Mouse (Mus musculus): ENCODE measurements around the gene Higd1a. TPM values are rescaled to one million over a fixed set of nuclear protein-coding genes. Genes with fewer than 3 reads are reported as not detected.

Gene Higd1a
- total RNA-seq, 2 experiments from 2014 or later: 79.1 to 86.6 TPM

DNA sequence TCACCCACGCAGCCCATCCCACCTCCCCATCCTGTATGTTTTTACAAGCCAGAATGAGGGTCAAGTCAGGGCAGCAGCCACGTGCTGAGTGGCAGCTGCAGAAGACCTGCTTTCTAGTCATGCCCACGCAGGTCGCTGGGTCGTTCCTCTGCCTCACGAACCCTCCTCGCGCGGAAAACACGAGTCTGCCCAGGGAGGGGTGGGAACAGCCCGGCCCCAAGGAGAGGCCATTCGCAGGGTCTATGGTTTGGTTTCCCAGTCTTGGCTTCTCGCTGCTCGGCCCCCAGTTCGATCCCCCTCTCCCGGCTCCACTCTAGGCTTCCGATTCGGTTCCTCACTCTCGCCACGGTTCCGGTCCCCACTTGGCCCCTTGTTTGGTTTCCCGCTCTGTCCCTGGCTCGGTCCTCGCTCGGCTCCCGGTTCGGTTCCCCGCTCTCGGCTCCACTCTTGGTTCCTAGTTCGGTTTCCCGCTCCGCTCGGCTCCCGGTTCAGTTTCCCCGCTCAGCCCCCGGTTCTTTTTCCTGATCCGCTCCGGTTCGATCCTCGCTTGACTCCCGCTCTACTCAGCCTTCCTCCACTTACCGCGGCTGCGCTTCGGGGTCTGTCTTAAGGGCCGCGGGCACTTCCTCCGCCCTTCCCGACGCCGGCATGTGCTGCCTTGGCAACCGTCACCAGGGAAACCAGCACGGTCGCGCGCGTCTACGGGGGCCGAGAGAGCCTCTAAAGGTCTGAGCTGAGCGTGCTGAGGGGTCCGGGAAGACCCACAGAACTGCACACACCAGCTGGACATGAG, 19.1 kb downstream of the Higd1a start, which contains the start of gene Ccdc13:
Ccdc13 (minus strand) TSS at position 633 of the 793 bp plus-strand sequence.
- DNase-seq (ENCODE audit: low spot score in 2 of 2): peak; percentile 81 to 91

- no peak for DNase-seq (ENCODE audit: low spot score in 2 of 2)
Observed at GRCm38 (mm10) chr9:121838008-121838407, 20.2 kb downstream of the Higd1a start.

DNA sequence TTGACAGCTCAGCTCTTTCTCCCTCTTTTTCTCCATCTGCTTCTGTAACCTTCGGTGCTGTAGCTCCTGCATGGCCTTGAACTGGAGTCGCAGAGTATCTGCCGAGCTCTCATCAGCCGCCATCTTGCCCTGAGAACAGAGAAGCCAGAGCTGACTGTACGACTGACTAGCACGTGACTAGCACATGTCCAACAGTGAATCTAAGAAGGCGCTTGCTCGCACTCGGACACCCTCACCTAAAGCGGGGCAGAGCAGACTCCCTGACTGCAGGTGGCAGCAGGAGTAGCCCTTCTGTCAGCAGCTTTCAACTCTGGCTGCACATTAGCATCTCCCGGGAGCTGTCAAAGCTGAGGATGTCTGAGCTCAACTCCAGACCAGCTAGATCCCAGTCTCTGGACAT, 24.3 kb downstream of the Higd1a start:
- no peak for DNase-seq (ENCODE audit: low spot score in 2 of 2)

- DNase-seq (ENCODE audit: low spot score in 2 of 2): peak; percentile 69 to 94
Observed at GRCm38 (mm10) chr9:121830956-121831293, 27.2 kb downstream of the Higd1a start.

DNA sequence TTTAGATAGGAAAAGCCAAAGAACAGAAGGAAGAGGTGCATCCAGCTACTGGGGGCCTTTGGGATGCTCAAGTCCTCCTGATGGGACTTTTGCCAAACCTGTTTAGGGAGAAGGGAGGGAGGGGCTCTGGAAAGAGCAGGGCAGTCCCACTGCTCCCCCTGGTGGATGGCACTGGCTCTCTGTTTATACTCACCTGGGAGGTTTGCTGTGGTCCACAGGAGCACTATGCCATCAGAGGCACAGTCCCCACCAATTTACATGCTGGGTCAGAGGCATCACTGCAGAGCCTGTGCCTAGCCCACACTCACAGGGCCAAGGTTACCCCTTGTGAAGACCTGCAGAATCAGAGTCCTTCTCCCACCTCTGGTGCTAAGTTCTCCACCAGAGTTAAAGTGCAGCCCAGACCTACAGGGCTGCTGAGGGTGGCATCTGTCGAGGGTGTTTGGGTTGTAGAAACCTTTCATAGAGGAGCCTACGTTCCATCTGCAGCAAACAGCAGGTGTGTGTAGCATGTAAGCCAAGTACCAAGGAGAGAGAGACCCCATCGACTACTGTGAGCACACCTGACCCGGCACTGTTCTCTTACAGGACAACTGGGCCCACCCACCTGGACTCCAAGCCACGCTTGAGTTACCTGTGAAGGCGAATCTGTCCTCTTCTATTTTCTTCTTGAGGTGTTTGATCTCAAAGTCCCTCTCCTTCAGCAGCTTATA, 27.8 kb downstream of the Higd1a start:
- DNase-seq (ENCODE audit: low spot score in 2 of 2): peak in 1 of 2 experiments; percentile 74

GRCm38 (mm10) chr9:121829270-121829992, 28.7 kb downstream of the Higd1a start:
- DNase-seq (ENCODE audit: low spot score in 2 of 2): peak in 1 of 2 experiments; percentile 54

GRCm38 (mm10) chr9:121828314-121828713, 29.8 kb downstream of the Higd1a start:
- no peak for DNase-seq (ENCODE audit: low spot score in 2 of 2)

DNA sequence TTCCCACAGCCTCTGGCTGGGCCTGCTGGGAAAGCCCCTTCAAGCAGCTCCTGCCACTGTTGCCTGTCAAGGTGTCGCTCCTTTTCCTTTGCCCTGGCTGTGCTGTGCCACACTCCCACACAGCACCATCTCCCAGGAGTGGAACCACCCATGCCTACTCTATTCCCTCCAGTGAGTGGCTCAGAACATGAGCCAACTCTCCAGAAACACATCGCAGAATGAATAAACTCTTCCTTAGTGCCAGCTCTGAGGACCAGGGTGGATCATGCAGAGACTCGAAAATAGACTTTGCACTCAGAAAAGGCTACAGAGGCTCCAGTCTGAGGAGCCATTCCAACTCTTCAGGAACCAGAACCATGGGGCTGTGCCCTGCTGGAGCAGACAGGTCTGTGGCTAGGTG, 31.8 kb downstream of the Higd1a start:
- DNase-seq (ENCODE audit: low spot score in 2 of 2): no peak

- no peak for DNase-seq (ENCODE audit: low spot score in 2 of 2)
Observed at GRCm38 (mm10) chr9:121823991-121824390, 34.2 kb downstream of the Higd1a start.

GRCm38 (mm10) chr9:121823051-121823450, 35.1 kb downstream of the Higd1a start:
- DNase-seq (ENCODE audit: low spot score in 2 of 2): peak in 1 of 2 experiments; percentile 49

DNA sequence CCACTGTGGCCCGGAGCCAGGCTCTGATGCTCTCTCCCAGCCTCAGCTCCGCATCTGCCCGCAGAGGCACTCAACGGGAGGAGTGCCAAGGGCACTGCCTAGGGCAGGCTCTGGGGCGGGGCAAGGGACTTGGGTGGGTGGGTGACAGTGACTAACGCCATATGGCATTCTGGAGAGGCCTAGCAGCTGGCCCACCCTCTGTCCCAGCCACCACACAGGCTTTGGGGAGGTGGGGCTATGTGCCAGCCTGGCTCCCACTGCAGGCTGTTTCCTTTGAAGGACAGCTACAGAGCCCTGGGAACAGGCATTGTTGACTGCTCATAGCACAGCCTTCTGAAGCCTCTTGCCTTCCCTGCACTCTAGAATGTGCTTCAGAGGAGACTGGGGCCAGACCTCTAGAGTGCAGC, 35.6 kb downstream of the Higd1a start:
- DNase-seq (ENCODE audit: low spot score in 2 of 2): peak; percentile 67 to 82

GRCm38 (mm10) chr9:121820765-121821164, 37.4 kb downstream of the Higd1a start:
- DNase-seq (ENCODE audit: low spot score in 2 of 2): no peak

DNA sequence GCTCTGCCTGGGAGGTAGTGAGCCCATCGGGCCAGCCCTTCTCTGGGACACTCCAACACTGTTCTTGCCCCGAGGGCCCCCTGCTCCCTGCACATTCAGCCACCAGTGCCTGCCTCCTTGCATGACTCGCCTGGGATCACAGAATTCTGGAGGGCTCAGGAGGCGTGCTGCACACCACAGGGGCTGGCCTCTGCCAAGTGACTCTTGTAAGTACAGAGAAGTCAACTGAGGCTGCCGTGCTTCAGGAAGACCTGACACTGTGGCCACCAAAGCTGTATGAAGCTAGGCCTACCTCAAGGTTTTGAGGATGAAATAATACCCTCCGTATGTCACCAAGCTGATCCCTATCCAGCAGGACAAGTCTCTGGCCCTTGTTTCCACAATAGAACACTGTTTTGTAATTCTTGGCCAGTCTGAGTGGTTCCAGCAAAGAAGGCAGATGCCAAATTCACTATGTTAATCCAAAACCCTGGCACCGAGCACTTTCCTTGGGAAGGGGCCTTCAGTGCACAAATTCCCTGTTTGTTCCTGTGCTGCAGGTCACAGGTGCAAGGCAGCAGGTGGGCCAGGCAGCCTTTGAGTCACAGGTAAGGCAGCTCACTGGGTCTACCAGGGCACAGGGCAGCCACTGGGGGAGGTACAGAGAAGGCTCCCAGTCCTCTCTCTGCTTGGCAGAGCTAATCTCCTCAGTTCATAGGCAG, 38.2 kb downstream of the Higd1a start:
- DNase-seq (ENCODE audit: low spot score in 2 of 2): no peak

DNA sequence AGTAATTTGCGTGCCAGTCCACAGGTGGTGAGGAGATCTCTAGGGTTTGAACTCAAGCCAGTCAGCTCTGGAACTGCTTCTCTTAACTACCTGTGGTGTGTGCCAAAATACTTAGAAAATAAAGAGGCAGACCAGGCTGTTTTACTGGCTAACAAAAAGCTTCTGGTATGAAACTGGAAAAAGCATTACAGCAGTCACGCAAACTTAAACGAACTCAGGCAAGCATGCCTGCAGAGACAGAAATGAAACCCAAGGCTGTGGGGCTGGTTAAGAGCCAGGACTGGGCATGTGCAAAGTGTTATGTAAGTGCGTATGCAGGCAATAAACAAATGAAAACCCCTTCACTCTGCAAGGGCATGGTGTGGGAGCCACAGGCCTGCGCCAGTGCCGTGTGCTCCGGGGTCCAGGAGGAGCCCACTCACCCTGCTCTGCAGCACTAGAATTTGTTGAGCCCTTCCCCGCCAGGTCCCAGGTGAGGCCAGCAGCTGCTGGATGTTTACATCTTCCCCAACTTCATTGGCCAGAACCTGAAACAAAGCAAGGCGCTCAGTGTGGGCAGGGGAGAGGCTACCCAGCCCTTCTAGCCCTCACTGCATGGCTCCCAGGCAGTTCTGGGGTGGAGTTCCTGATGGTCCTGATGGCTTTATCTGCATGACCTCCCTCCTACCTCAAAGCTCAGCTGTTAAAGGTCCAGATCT, 38.9 kb downstream of the Higd1a start:
- DNase-seq (ENCODE audit: low spot score in 2 of 2): peak in 1 of 2 experiments; percentile 74

GRCm38 (mm10) chr9:121815183-121815582, 43.0 kb downstream of the Higd1a start:
- no peak for DNase-seq (ENCODE audit: low spot score in 2 of 2)

GRCm38 (mm10) chr9:121810081-121810821, 47.9 kb downstream of the Higd1a start:
- peak; percentile 58 to 83 for DNase-seq (ENCODE audit: low spot score in 2 of 2)

DNA sequence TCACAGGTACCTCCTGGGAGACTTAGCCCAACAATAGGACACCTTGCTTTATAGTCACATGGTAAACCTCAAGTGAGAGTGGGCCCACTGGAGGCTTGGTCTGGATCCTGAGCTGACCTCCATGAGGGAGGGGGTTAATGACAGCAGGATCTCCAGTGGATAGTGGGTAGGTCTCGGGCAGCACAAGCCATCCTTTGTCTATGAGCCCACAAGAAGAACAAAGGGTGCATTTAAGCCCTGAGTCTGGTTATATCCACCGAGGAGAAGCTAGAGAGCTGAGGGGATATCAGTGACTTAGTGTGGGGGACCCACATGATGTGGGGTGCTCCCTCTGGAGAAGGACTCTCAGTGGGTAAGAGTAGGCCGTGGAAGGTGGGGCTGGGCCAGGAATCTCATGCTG, 49.7 kb downstream of the Higd1a start:
- no peak for DNase-seq (ENCODE audit: low spot score in 2 of 2)

DNA sequence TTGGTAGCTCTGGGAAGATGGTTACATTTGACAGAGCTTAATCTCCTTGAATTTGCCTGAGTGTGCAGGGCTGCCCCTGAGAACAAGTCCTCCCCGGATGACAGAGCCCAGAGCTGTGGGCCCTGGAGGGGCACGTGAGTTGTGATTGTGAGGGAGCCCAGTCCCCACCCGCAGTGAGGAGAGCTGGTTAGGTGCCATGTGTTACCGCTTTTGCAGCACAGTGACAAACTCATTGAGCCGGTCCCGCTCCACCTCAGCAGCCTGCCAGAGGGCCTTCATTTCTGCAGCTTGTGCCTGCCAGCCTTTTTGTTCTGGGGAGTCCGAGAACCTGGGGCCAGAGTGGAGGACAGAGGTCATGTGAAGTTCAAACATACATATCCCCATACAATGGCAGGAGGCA, 50.2 kb downstream of the Higd1a start:
- no peak for DNase-seq (ENCODE audit: low spot score in 2 of 2)

- DNase-seq (ENCODE audit: low spot score in 2 of 2): no peak
Observed at GRCm38 (mm10) chr9:121807546-121807945, 50.6 kb downstream of the Higd1a start.

- DNase-seq (ENCODE audit: low spot score in 2 of 2): no peak
Observed at GRCm38 (mm10) chr9:121802747-121803146, 55.4 kb downstream of the Higd1a start.

Measured in layer of hippocampus, adult 18-20 months (tissue).